Mouse (Mus musculus): Measurements from ENCODE around the gene Tmem150c. TPM values are rescaled to one million over a fixed set of nuclear protein-coding genes. Genes with fewer than 3 reads are reported as not detected.
A peak's percentile ranks its signal among the peaks of the same experiment; 100 is the strongest.

Tmem150c gene
- polyA plus RNA-seq, 1 experiment from 2014 or later: 2.3 TPM

GRCm38 (mm10) chr5:100085097-100085496 lies 74.5 kb downstream of the Tmem150c start:
- no peak overlapping the region for H3K27ac ChIP-seq
- ATAC-seq: no peak

DNA sequence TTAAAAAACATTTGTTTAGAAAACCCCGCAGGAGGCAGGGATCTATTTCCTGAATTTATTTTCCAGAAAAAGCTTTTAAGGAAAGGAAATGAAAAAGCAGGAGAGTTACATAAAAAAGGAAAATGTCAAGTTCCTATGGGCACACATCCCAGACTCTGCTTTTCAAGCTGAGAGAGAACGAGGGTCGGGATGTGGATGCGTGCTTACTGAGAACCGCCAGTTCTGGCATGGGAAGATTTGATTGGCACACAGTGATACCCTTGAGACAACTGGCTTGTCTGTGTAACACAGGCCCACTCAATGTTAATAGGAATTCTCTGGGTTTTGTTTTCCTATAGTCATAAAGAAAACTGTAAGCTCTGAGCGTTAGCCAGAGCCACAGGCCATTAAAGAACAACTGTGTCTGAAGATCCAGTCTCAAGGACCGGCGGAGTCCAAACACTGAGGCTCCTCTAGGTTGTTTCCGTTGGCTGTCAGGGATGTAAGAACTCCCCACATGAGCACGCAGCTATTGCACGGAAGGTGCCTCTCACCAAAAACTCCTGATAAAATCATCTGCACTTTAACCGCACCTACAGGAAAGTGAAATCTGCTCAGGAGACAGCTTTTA lies 75.5 kb downstream of the Tmem150c start:
- Histone ChIP-seq H3K27me3 (replicated peaks) (no peaks in the 10 kb centered on the region), H3K9me3 (no peaks in the 10 kb centered on the region), H3K36me3 (no peaks in the 10 kb centered on the region), H3K9ac (no peak overlapping the region), H3K4me3 (replicated peaks) (no peak overlapping the region), H3K4me2 (replicated peaks) (no peak overlapping the region), H3K4me1 (replicated peaks) (0 out of 2 replicates have a peak, but pooled peaks cover 16% of the 10 kb centered on the region), H3K27ac (0 out of 2 replicates have a peak overlapping the region, but pooled peaks have one; percentile 13)
- 46% methylated on average over 12 of the region's 12 CpGs for WGBS
- ATAC-seq: no peak

More at GRCm38 (mm10) chr5:100085097-100085496, 74.5 kb downstream of the Tmem150c start:
- Histone ChIP-seq H3K36me3 (no peaks in the 10 kb centered on the region), H3K4me2 (replicated peaks) (no peak overlapping the region), H3K27me3 (replicated peaks) (no peaks in the 10 kb centered on the region), H3K4me1 (replicated peaks) (0 out of 2 replicates have a peak, but pooled peaks cover 11% of the 10 kb centered on the region), H3K9me3 (no peaks in the 10 kb centered on the region), H3K4me3 (replicated peaks) (no peak overlapping the region), H3K9ac (no peak overlapping the region)
- 43% methylated on average over 8 of the region's 8 CpGs for WGBS

DNA sequence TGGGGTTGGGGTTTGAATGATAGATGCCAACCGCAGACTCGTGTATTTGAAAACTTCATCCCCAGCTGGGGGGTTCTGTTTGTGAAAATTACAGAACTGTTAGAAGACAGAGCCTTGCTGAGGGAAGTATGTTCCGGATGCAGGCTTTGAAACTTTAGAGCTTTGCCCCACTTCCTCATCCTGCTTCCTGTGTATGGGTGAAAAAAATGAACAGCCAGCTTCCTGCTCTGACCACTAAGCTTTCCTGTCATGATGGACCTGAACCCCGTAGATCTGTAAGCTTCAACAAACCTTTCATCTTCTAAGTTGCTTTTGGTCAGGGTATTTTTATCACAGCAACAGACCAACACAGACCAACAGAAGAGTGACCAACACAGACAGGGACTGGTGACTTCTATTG lies 77.6 kb downstream of the Tmem150c start:
- no peak overlapping the region for H3K4me2 ChIP-seq (replicated peaks)
- H3K9me3 ChIP-seq: no peaks in the 10 kb centered on the region
- peaks cover 21% of the 10 kb centered on the region; the same call in 1 of the 2 replicates for H3K4me1 ChIP-seq (replicated peaks)
- WGBS: 87% methylated on average over 4 of the region's 4 CpGs
- no peak overlapping the region for H3K9ac ChIP-seq
- H3K27ac ChIP-seq: no peak overlapping the region
- ATAC-seq: no peak
- no peak overlapping the region for H3K4me3 ChIP-seq (replicated peaks)
- no peaks in the 10 kb centered on the region for H3K27me3 ChIP-seq (replicated peaks)
- no peaks in the 10 kb centered on the region for H3K36me3 ChIP-seq

- no peaks in the 10 kb centered on the region for H3K36me3 ChIP-seq
- peaks cover 13% of the 10 kb centered on the region; the same call in 1 of the 2 replicates for H3K4me1 ChIP-seq (replicated peaks)
- H3K9me3 ChIP-seq: no peaks in the 10 kb centered on the region
- H3K9ac ChIP-seq: no peak overlapping the region
- H3K4me2 ChIP-seq (replicated peaks): peak overlapping the region; percentile 72
- no peaks in the 10 kb centered on the region for H3K27me3 ChIP-seq (replicated peaks)
- H3K4me3 ChIP-seq (replicated peaks): peak overlapping the region; percentile 29; the same call in 1 of the 2 replicates
- 0 out of 2 replicates have a peak, but pooled peaks have one; percentile 13 for ATAC-seq
- H3K27ac ChIP-seq: no peak overlapping the region
- WGBS: 86% methylated on average over 8 of the region's 8 CpGs
Observed at GRCm38 (mm10) chr5:100079931-100080275, 79.7 kb downstream of the Tmem150c start.

GRCm38 (mm10) chr5:100079040-100079930 lies 80.3 kb downstream of the Tmem150c start:
- Histone ChIP-seq H3K9me3 (no peaks in the 10 kb centered on the region), H3K4me3 (replicated peaks) (peak overlapping the region; percentile 29), H3K4me2 (replicated peaks) (peak overlapping the region; percentile 72), H3K27ac (no peak overlapping the region), H3K27me3 (replicated peaks) (no peaks in the 10 kb centered on the region), H3K36me3 (no peaks in the 10 kb centered on the region), H3K4me1 (replicated peaks) (peaks cover 12% of the 10 kb centered on the region; the same call in 1 of the 2 replicates), H3K9ac (peak overlapping the region; percentile 15; the same call in 1 of the 2 replicates)
- peak; percentile 60 for ATAC-seq
- WGBS: 27% methylated on average over 36 of the region's 36 CpGs

DNA sequence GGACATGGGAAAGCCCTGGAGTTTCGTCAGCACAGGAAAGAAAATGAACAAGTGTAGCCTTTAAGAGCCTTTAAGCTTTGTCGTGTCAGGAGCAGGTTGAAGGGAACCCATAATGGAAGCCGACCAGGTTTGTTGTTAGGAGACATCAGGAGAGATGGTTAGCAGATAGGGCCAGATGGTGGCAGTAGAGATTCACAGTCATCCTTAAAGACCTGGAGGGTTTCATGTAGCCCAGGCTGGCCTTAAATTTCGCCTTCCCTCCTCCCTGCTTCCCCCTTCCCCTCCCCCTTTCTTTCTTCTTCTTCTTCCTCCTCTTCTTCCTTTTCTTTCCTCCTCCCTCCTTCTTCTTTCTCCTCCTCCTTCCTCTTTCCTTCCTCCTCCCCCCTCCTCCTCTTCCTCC lies 85.0 kb downstream of the Tmem150c start:
- Histone ChIP-seq H3K4me3 (replicated peaks) (no peak overlapping the region), H3K36me3 (no peaks in the 10 kb centered on the region), H3K4me2 (replicated peaks) (no peak overlapping the region), H3K9ac (no peak overlapping the region), H3K27ac (no peak overlapping the region), H3K27me3 (replicated peaks) (no peaks in the 10 kb centered on the region), H3K9me3 (no peaks in the 10 kb centered on the region), H3K4me1 (replicated peaks) (peaks cover 10% of the 10 kb centered on the region; the same call in 1 of the 2 replicates)
- 61% methylated on average over 4 of the region's 4 CpGs for WGBS
- no peak for ATAC-seq

DNA sequence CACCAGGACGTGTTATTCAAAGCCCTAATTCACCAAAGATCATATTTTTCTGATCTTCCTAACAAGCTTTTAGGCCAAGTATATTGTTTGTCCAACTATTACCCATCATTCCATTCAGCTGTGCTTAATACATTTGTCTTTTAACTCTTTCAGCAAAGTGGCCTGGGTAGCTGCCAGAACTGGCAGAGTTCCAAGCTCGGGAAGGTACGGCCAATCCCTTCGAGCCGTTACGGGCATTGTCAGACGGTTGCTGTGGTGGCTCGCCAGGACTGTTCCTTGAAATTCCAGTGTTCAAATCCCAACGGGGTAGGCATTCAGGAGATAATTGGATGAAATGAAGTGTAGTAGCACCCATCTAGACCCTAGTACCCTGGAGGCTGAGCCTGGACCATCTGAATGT lies 87.1 kb downstream of the Tmem150c start:
- no peak for ATAC-seq
- Histone ChIP-seq H3K9ac (no peak overlapping the region), H3K4me3 (replicated peaks) (no peak overlapping the region), H3K36me3 (peaks cover 4% of the 10 kb centered on the region), H3K4me2 (replicated peaks) (no peak overlapping the region), H3K4me1 (replicated peaks) (peaks cover 1% of the 10 kb centered on the region; the same call in 1 of the 2 replicates), H3K27me3 (replicated peaks) (no peaks in the 10 kb centered on the region), H3K9me3 (no peaks in the 10 kb centered on the region), H3K27ac (no peak overlapping the region)
- WGBS: 86% methylated on average over 9 of the region's 9 CpGs

DNA sequence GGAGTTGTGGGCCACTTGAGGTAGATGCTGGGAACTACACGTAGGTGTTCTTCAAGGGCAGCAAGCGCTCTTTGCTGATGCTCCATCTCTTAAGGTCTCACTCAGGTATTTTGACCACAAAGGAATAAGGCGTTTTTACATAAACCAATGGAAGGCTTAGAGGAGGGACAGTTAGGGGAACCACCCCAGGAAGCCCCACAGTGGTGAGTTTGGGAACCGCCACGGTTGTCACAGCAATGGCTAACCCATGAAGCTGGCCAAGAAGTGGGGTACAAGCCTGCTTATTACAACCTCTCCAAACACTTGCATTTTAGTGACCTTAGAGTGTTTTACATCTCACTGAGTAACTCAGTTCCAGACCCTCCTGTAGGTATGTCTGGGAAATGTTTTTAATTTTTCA lies 88.1 kb downstream of the Tmem150c start:
- Histone ChIP-seq H3K4me2 (replicated peaks) (no peak overlapping the region), H3K9ac (no peak overlapping the region), H3K27ac (no peak overlapping the region), H3K27me3 (replicated peaks) (no peaks in the 10 kb centered on the region), H3K9me3 (no peaks in the 10 kb centered on the region), H3K4me3 (replicated peaks) (no peak overlapping the region), H3K4me1 (replicated peaks) (no peaks in the 10 kb centered on the region), H3K36me3 (peaks cover 10% of the 10 kb centered on the region)
- WGBS: 90% methylated on average over 5 of the region's 5 CpGs
- no peak for ATAC-seq

DNA sequence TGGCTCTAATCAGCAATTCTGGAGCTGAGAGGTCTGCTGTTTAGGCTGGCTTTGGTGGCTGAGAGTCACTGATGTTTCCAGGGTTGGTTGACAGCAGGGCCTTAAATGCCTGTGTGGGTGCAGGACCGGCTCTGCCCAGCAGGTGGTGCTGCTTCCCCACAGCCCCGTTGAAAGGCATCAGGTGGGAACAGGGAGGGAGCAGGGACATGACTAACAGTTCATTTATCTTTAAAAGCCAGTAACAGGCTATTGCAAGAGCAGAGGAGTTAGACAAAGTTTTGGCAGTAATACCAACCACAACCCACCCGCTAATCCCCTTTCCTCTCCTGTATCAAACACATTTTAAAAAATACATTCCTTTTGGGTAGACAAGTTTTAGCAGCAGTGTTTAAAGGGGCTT lies 89.4 kb downstream of the Tmem150c start:
- Histone ChIP-seq H3K4me3 (replicated peaks) (no peak overlapping the region), H3K4me1 (replicated peaks) (no peaks in the 10 kb centered on the region), H3K9me3 (no peaks in the 10 kb centered on the region), H3K36me3 (peaks cover 13% of the 10 kb centered on the region), H3K9ac (no peak overlapping the region), H3K27ac (no peak overlapping the region), H3K4me2 (replicated peaks) (no peak overlapping the region), H3K27me3 (replicated peaks) (no peaks in the 10 kb centered on the region)
- ATAC-seq: peak; percentile 83
- 20% methylated on average over 3 of the region's 3 CpGs for WGBS

- no peak overlapping the region for H3K4me3 ChIP-seq (replicated peaks)
- no peak overlapping the region for H3K27ac ChIP-seq
- no peak overlapping the region for H3K9ac ChIP-seq
- no peaks in the 10 kb centered on the region for H3K9me3 ChIP-seq
- H3K36me3 ChIP-seq: peaks cover 17% of the 10 kb centered on the region
- H3K4me1 ChIP-seq (replicated peaks): no peaks in the 10 kb centered on the region
- no peak for ATAC-seq
- WGBS: 93% methylated on average over 2 of the region's 2 CpGs
- H3K27me3 ChIP-seq (replicated peaks): no peaks in the 10 kb centered on the region
- no peak overlapping the region for H3K4me2 ChIP-seq (replicated peaks)
Observed at GRCm38 (mm10) chr5:100069526-100069925, 90.1 kb downstream of the Tmem150c start.

DNA sequence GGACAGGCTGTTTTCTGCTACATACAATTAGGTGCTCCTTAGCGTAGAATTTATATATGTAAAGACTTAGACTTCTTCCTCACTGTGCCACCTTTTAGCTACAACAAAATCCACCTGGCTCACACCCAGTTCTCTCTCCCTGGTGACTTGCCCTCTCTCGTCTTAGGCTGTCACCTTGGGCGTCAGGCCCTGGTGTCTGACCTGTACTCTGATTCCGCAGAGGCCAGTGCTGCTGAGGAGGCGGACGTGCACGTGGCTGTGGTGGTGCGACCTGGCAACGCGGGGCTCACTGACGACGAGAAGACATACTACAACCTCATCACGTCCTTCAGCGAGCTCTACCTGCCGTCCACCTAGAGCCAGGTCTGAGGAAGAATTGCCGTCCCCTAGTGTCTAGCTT lies 92.0 kb downstream of the Tmem150c start:
- peaks cover 24% of the 10 kb centered on the region for H3K36me3 ChIP-seq
- no peaks in the 10 kb centered on the region for H3K9me3 ChIP-seq
- no peaks in the 10 kb centered on the region for H3K27me3 ChIP-seq (replicated peaks)
- no peak for ATAC-seq
- H3K9ac ChIP-seq: no peak overlapping the region
- no peak overlapping the region for H3K27ac ChIP-seq
- no peaks in the 10 kb centered on the region for H3K4me1 ChIP-seq (replicated peaks)
- H3K4me2 ChIP-seq (replicated peaks): no peak overlapping the region
- 94% methylated on average over 16 of the region's 16 CpGs for WGBS
- no peak overlapping the region for H3K4me3 ChIP-seq (replicated peaks)

DNA sequence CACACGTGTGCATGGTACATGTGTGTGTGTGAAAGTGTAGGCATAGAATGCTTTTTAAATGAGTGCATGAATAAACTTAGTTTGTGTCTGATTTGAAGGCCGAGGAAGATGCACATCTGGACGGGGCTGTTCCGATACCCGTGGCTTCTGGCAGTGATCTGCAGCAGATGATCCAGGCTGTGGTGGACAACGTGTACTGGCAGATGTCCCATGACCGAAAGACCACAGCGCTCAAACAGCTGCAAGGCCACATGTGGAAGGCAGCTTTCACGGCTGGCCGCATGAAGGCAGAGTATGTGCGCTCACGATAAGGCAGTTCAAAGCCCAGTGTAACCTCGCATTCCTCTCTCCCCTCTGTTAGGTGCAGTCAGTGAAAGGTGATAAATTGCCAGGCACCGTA lies 98.7 kb downstream of the Tmem150c start:
- H3K36me3 ChIP-seq: peaks cover 31% of the 10 kb centered on the region
- H3K4me3 ChIP-seq (replicated peaks): no peak overlapping the region
- no peaks in the 10 kb centered on the region for H3K9me3 ChIP-seq
- ATAC-seq: no peak
- 93% methylated on average over 14 of the region's 14 CpGs for WGBS
- H3K4me1 ChIP-seq (replicated peaks): 0 out of 2 replicates have a peak, but pooled peaks cover under 1% of the 10 kb centered on the region
- H3K27ac ChIP-seq: no peak overlapping the region
- no peaks in the 10 kb centered on the region for H3K27me3 ChIP-seq (replicated peaks)
- no peak overlapping the region for H3K9ac ChIP-seq
- no peak overlapping the region for H3K4me2 ChIP-seq (replicated peaks)
